Mouse (Mus musculus): ENCODE measurements around the gene Dennd4c. TPM values are rescaled to one million over a fixed set of nuclear protein-coding genes. Genes with fewer than 3 reads are reported as not detected.

The Dennd4c gene
- total RNA-seq, 2 experiments from 2014 or later = 48.2 to 55.4 TPM

GRCm38 (mm10) chr4:86882413-86882812, 134.1 kb downstream of the Dennd4c start:
- no peak for DNase-seq

- DNase-seq = peak; percentile 59 to 65
These were observed 136.6 kb downstream of the Dennd4c start for GRCm38 (mm10) chr4:86884945-86885344.

GRCm38 (mm10) chr4:86885790-86886159, 137.4 kb downstream of the Dennd4c start:
- DNase-seq = peak; percentile 14 to 42

GRCm38 (mm10) chr4:86886160-86886878, 138.0 kb downstream of the Dennd4c start:
- peak; percentile 59 to 70 for DNase-seq

GRCm38 (mm10) chr4:86887879-86888278, 139.5 kb downstream of the Dennd4c start:
- no peak for DNase-seq

GRCm38 (mm10) chr4:86897411-86897810, 149.1 kb downstream of the Dennd4c start:
- DNase-seq = peak; percentile 54 to 65

GRCm38 (mm10) chr4:86898791-86899474, 150.6 kb downstream of the Dennd4c start:
- peak; percentile 71 to 75 for DNase-seq

Other genes with a start within 250 kb of the Dennd4c start
- gene Saxo1, start 190.2 kb upstream of the Dennd4c start, total RNA-seq (2021) = not detected
- gene Rraga, start 172.9 kb upstream of the Dennd4c start, total RNA-seq (2021) = 100 to 1,000 TPM; 110 to 118 TPM
- 10 to 100 TPM; 10.2 to 12.2 TPM for gene Haus6, start 136.5 kb upstream of the Dennd4c start, total RNA-seq (2021)
- 100 to 1,000 TPM; 347 to 417 TPM for gene Plin2, start 78.5 kb upstream of the Dennd4c start, total RNA-seq (2021)
- gene Rps6, start 108.9 kb downstream of the Dennd4c start, total RNA-seq (2021) = 100 to 1,000 TPM; 893 to 924 TPM
- 10 to 100 TPM; 20.9 to 21.4 TPM for gene Acer2, start 125.8 kb downstream of the Dennd4c start, total RNA-seq (2021)